ENCODE assay signal across 17 mouse cellular contexts in the genomic region with DNA sequence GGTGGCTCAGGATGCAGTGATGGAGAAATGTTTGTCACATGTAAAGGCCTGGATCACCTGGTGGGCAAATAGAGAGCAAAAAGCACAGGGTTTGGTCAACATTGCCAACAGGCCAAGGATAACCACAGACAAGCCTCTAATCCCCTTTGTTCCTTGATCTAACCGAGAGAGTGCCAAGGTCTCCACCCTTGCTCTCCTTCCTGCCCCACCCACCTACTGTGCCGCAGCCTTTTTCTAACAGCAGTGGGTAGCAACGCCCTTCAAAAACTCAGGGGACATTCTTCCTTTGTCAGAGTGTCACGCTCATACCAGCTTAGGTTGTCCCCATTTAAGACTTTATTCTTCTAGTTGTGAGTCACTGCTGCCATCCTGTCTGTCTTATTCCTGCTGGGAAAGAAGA.
DNase-seq lines count a peak whose midpoint lies in the region; ATAC-seq and TF ChIP-seq lines count a peak whose summit lies in the region.
"Had no signal": no experiment of that assay in that cellular context is flagged by ENCODE, and none has a peak within 500 bp of the region (broad histone marks: within the 10 kb centered on the region; RNA-seq: fewer than 3 reads in every experiment).

No protein-coding gene starts in this region.

- no peak overlapping the region for H3K4me2 ChIP-seq in lung, postnatal 0 days (replicated peaks; ENCODE audit: low read depth, low read length)
- H3K4me2 ChIP-seq: heart, embryonic 15.5 days; liver, embryonic 12.5 days; neural tube, embryonic 15.5 days had no signal

- 30% methylated on average over 4 of the region's 4 CpGs for WGBS in lung, postnatal 0 days
- 24% methylated on average over 4 of the region's 4 CpGs for WGBS in lung, adult 2 months

- TF ChIP-seq EP300 in lung, postnatal 0 days (IDR thresholded peaks at IDR 0.05), result no peak

- no peak overlapping the region for H3K9ac ChIP-seq in lung, postnatal 0 days (replicated peaks; ENCODE audit: low read depth)
- H3K9ac ChIP-seq: heart, embryonic 15.5 days; liver, embryonic 12.5 days; neural tube, embryonic 15.5 days had no signal

- H3K9me3 ChIP-seq in lung, postnatal 0 days (ENCODE audit: low read length), result no peaks in the 10 kb centered on the region
- H3K9me3 ChIP-seq: heart, embryonic 15.5 days; liver, embryonic 12.5 days; neural tube, embryonic 15.5 days had no signal

- no peak overlapping the region for H3K4me3 ChIP-seq in lung, postnatal 0 days (ENCODE audit: low read depth, low read length)
- H3K4me3 ChIP-seq in lung, adult 2 months (replicated peaks; ENCODE audit: extremely low read depth, low read depth, low read length), result no peak overlapping the region
- H3K4me3 ChIP-seq: heart, embryonic 15.5 days; liver, embryonic 12.5 days; neural tube, embryonic 15.5 days had no signal

- DNase-seq in lung, postnatal 0 days (ENCODE audit: low spot score), result peak; percentile 49
- DNase-seq in lung, adult 2 months, result no peak
- peak; percentile 40 for DNase-seq in R1 (ENCODE audit: low read depth, low spot score)
- DNase-seq in lung, postnatal 25 days (ENCODE audit: low spot score), result peak; percentile 37
- peak; percentile 12 for DNase-seq in thymus, postnatal 0 days (ENCODE audit: low spot score)
- no peak for DNase-seq in cerebellum, adult 18-20 months
- DNase-seq in retina, postnatal 1 day, result no peak
- no peak for DNase-seq in frontal cortex, postnatal 25 days (ENCODE audit: low spot score in 2 of 2)
- DNase-seq: adrenal gland, adult 2 months; cerebellum, adult 11-12 months; kidney, postnatal 10 days; left cerebral cortex, postnatal 4 days had no signal

- no peaks in the 10 kb centered on the region for H3K4me1 ChIP-seq in lung, postnatal 0 days (ENCODE audit: insufficient read depth, low read depth, low read length)
- peaks cover 4% of the 10 kb centered on the region for H3K4me1 ChIP-seq in lung, adult 2 months (ENCODE audit: control insufficient read depth, insufficient read depth, low read length)
- H3K4me1 ChIP-seq: heart, embryonic 15.5 days; liver, embryonic 12.5 days; neural tube, embryonic 15.5 days had no signal

- no peaks in the 10 kb centered on the region for H3K27me3 ChIP-seq in lung, postnatal 0 days (replicated peaks; ENCODE audit: insufficient read depth, low read length)
- H3K27me3 ChIP-seq: CH12.LX; heart, embryonic 15.5 days; neural tube, embryonic 15.5 days; Patski had no signal

- peak; percentile 70 for ATAC-seq in lung, postnatal 0 days
- ATAC-seq: liver, embryonic 12.5 days; Patski had no signal

- H3K27ac ChIP-seq in lung, postnatal 0 days (ENCODE audit: low read length), result no peak overlapping the region
- H3K27ac ChIP-seq: heart, embryonic 15.5 days; liver, embryonic 12.5 days; neural tube, embryonic 15.5 days had no signal

- TF ChIP-seq POLR2A in lung, adult 2 months (IDR thresholded peaks at IDR 0.05; ENCODE audit: borderline replicate concordance, extremely low read depth, low read depth, low read length), result no peak

- H3K36me3 ChIP-seq in lung, postnatal 0 days (ENCODE audit: insufficient read depth, low read length), result no peaks in the 10 kb centered on the region
- H3K36me3 ChIP-seq: heart, embryonic 15.5 days; liver, embryonic 12.5 days; neural tube, embryonic 15.5 days had no signal

- TF ChIP-seq CTCF in lung, postnatal 0 days (IDR thresholded peaks at IDR 0.05), result no peak
- TF ChIP-seq CTCF in lung, adult 2 months (IDR thresholded peaks at IDR 0.05; ENCODE audit: insufficient read depth, low read length), result no peak

Comparison
In these comparisons a context has a peak if more than half of its experiments do, and no peak if none do; other contexts are left out.
1. DNase-seq: peak in lung, postnatal 0 days (single experiment), R1 (single experiment), lung, postnatal 25 days (single experiment) and thymus, postnatal 0 days (single experiment); none in lung, adult 2 months (single experiment), cerebellum, adult 18-20 months (0 of 2), retina, postnatal 1 day (single experiment) and frontal cortex, postnatal 25 days (0 of 2).